Mouse (Mus musculus) small intestine, adult 2 months (tissue): ENCODE results near the gene Rsad2.

Experiments used
- CTCF ChIP-seq: fragments of 200-500 bp; IDR thresholded peaks from 2 replicates; pipeline ENCODE4 v1.5.1; 2012; ENCODE audit warnings: low read depth, mild to moderate bottlenecking, control low read depth, inconsistent platforms, low read length, moderate library complexity, mixed read lengths; ENCODE audit not compliant: insufficient replicate concordance, insufficient read length; ENCODE audit errors: extremely low read depth
- POLR2A ChIP-seq: fragments of 200-500 bp; IDR thresholded peaks from 2 replicates; pipeline ENCODE4 v1.6.1; 2012; ENCODE audit warnings: low read depth, mild to moderate bottlenecking, control low read depth, inconsistent platforms, low read length, moderate library complexity

DNA sequence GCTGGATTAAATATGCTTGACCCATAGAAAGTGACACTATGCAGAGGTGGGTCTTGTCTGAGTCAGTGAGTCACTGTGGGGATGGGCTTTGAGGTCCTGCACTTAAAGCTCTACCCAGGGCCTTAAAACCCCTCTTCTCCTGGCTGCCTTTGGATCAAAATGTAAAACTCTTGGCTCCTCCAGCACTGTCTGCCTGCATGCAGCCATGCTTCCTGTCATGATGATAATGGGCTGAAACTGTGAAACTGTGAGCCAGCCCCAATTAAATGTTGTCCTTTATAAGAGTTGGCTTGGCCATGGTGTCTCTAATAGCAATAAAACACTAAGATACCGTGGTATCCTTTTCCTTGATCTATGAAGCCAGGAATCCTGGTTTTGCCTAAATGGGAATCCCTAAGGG, 55.0 kb downstream of the Rsad2 start:
- no peak for TF ChIP-seq CTCF
- TF ChIP-seq POLR2A: no peak
